Mouse (Mus musculus) liver, adult 2 months (tissue): ENCODE data around the gene 6330409D20Rik. TPM values are rescaled to one million over a fixed set of nuclear protein-coding genes. Genes with fewer than 3 reads are reported as not detected.
A peak's percentile ranks its signal among the peaks of the same experiment; 100 is the strongest.

Source experiments
- DNase-seq: peaks from one replicate; pipeline ENCODE4 v3.0.0-alpha.2; 2011; ENCODE audit warnings: low read depth, low spot score; ENCODE audit errors: extremely low read depth
- H3K27ac ChIP-seq: fragments of 200-500 bp; replicated peaks from 2 replicates; pipeline ENCODE4 v1.5.1; 2012; ENCODE audit warnings: low read depth, mild to moderate bottlenecking, control low read depth, inconsistent platforms, low read length; ENCODE audit not compliant: insufficient read depth
- H3K27me3 ChIP-seq: fragments of 200-500 bp; 2 replicates; pipeline ENCODE4 v1.6.1; 2012; ENCODE audit warnings: mild to moderate bottlenecking, moderate library complexity, low read length, inconsistent platforms; ENCODE audit not compliant: control insufficient read depth, insufficient read depth
- H3K36me3 ChIP-seq: fragments of 200-500 bp; 2 replicates; pipeline ENCODE4 v1.6.1; 2012; ENCODE audit warnings: low read length, inconsistent platforms; ENCODE audit not compliant: control insufficient read depth, insufficient read depth
- H3K4me1 ChIP-seq: fragments of 200-500 bp; 2 replicates; pipeline ENCODE4 v1.6.1; 2011; ENCODE audit warnings: low read length; ENCODE audit not compliant: control insufficient read depth, insufficient read depth
- H3K4me3 ChIP-seq: fragments of 200-500 bp; 2 replicates; pipeline ENCODE4 v1.5.1; 2011; ENCODE audit warnings: low read depth, mild to moderate bottlenecking, control low read depth, low read length, moderate library complexity; ENCODE audit not compliant: insufficient read depth
- H3K79me2 ChIP-seq: fragments of 200-500 bp; 2 replicates; pipeline ENCODE4 v1.6.1; 2012; ENCODE audit warnings: inconsistent platforms, mild to moderate bottlenecking, low read length, moderate library complexity; ENCODE audit not compliant: control insufficient read depth, insufficient read depth
- H3K9ac ChIP-seq: fragments of 200-500 bp; 2 replicates; pipeline ENCODE4 v1.6.1; 2012; ENCODE audit warnings: low read depth, mild to moderate bottlenecking, control low read depth, inconsistent platforms, low read length
- CTCF ChIP-seq: fragments of 200-500 bp; IDR thresholded peaks from 2 replicates; pipeline ENCODE4 v1.5.1; 2011; ENCODE audit warnings: low read depth, low read length, control low read depth
- POLR2A ChIP-seq: fragments of 200-500 bp; IDR thresholded peaks from 2 replicates; pipeline ENCODE4 v1.6.1; 2011; ENCODE audit warnings: low read length, control low read depth; ENCODE audit not compliant: insufficient read depth; ENCODE audit errors: extremely low read depth
- WGBS: fragments of 180-500 bp; shearing (Covaris S2); methylation state at CpG from one replicate; pipeline ENCODE4 v1.1.7; 2018; 5-methylcytosine and 5-hydroxymethylcytosine counted together
- polyA plus RNA-seq: library from polyadenylated mRNA; depleted of rRNA; stranded (reverse); fragments of >200 nt; gene quantifications from 2 replicates; pipeline ENCODE4 v1.2.3, GENCODE M21; 2012
- total RNA-seq: library from RNA; depleted of rRNA; stranded (reverse); fragments of >200 nt; gene quantifications from 2 replicates; pipeline ENCODE4 v1.2.3, GENCODE M21; 2014

6330409D20Rik gene
- total and polyA plus RNA-seq, 2 experiments: not detected

DNA sequence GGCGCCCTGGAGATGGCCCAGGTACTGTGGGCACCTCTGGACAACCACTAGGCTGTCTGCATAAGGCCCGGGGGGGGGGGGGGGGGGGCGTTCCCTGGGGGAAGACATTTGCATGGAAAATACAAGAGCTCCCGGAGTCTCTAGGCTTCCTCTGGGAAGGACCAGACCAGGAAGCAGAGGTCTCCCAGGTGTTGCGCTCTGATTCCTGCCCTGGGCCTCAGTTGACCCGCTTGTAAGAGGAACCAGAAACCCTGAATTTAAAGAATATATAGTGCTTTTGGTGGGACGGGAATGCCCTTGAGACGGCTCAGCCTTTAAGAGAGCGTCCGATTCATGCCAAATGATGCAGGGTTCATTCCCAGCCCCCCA is 10.8 kb upstream of the 6330409D20Rik start:
- no peak for DNase-seq
- TF ChIP-seq CTCF (no peak), POLR2A (no peak)
- Histone ChIP-seq H3K27ac (peak overlapping the region; percentile 73), H3K79me2 (no peaks in the 10 kb centered on the region), H3K36me3 (no peaks in the 10 kb centered on the region), H3K4me3 (peak overlapping the region; percentile 64), H3K9ac (peak overlapping the region; percentile 30), H3K27me3 (no peaks in the 10 kb centered on the region), H3K4me1 (peaks cover 5% of the 10 kb centered on the region)
- 22% methylated on average over 8 of the region's 10 CpGs for WGBS

DNA sequence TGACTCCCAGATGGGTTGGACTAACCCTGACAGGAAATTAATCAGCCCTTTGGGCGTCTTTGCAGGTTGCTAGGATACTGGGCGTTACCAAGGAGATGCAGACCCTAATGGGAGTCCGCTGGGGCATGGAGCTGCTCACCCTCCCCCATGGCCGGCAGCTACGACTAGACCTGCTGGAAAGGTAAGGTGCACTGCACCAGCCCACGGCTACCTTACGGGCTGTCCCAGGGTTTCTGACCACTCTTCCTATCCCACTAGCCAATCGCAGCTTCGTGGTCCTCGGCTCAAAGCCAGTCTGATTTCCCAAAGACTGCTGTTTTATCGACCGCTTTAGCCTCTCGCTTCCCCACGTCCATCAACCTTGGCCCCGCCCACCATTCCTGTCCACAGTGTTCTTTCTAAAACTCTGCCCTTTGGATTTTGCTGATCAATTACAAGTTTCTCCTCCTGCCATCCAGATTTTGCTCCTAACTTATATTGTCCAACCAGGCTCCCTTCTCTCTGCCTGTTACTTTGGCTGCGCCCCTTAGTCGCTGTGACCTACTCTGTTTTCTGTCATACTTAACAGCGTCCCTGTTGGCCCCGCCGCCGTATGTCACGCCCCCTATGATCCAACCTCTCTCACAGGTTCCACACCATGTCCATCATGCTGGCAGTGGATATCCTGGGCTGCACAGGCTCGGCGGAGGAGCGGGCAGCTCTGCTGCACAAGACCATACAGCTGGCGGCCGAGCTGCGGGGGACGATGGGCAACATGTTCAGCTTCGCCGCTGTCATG is 10.3 kb upstream of the 6330409D20Rik start:
- peak overlapping the region; percentile 64 for H3K4me3 ChIP-seq
- TF ChIP-seq POLR2A (0 out of 2 replicates have a peak, but pooled peaks have one; percentile 47), CTCF (0 out of 2 replicates have a peak, but pooled peaks have one; percentile 5)
- H3K36me3 ChIP-seq: no peaks in the 10 kb centered on the region
- 26% methylated on average over 31 of the region's 31 CpGs for WGBS
- peaks cover 5% of the 10 kb centered on the region for H3K4me1 ChIP-seq
- peak overlapping the region; percentile 73 for H3K27ac ChIP-seq
- no peaks in the 10 kb centered on the region for H3K27me3 ChIP-seq
- peak overlapping the region; percentile 30 for H3K9ac ChIP-seq
- DNase-seq: peak; percentile 84
- no peaks in the 10 kb centered on the region for H3K79me2 ChIP-seq

GRCm38 (mm10) chr2:32750199-32750598 is 9.4 kb upstream of the 6330409D20Rik start:
- Histone ChIP-seq H3K27ac (no peak overlapping the region), H3K27me3 (no peaks in the 10 kb centered on the region), H3K9ac (no peak overlapping the region), H3K36me3 (no peaks in the 10 kb centered on the region), H3K79me2 (no peaks in the 10 kb centered on the region), H3K4me3 (no peak overlapping the region), H3K4me1 (peaks cover 5% of the 10 kb centered on the region)
- DNase-seq: no peak
- TF ChIP-seq CTCF (no peak), POLR2A (no peak)
- WGBS: 79% methylated on average over 7 of the region's 7 CpGs

GRCm38 (mm10) chr2:32749082-32749481 is 8.3 kb upstream of the 6330409D20Rik start:
- no peak for TF ChIP-seq CTCF
- no peak for TF ChIP-seq POLR2A
- Histone ChIP-seq H3K9ac (no peak overlapping the region), H3K4me3 (no peak overlapping the region), H3K79me2 (no peaks in the 10 kb centered on the region), H3K4me1 (peaks cover 5% of the 10 kb centered on the region), H3K27me3 (no peaks in the 10 kb centered on the region), H3K27ac (no peak overlapping the region), H3K36me3 (no peaks in the 10 kb centered on the region)
- no peak for DNase-seq
- WGBS: 94% methylated on average over 16 of the region's 16 CpGs

DNA sequence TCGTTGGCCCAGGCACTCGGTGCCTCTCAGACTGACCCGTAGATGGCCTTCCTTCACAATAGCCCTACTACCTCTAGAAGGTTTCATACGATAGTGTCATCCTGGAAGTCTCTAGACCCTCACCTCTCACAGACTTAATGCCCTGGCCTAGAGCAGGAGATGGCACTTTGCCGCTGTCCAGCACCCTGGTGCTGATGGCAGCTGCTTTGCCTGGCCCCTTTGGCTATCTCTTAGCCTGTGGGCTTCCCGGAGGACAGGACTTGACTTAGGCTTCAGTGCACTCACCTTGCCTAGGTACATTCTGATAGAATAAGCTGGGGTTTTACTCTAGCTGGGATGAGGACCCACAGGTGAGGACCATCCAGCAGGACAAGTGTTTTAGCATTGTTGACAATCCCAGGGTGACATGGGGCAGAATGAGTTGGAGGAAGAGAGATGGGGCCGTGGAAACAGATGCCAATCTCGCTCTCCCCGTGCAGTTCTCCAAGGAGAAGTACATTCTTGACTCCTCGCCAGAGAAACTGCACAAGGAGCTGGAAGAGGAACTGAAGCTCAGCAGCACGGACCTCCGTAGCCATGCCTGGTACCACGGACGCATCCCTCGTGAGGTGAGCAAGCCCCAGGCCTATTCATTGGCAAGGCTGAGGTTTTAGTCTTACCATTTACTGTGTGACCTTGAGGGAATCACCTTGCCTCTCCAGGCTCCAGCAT is 3.6 kb upstream of the 6330409D20Rik start:
- no peak for DNase-seq
- H3K9ac ChIP-seq: no peak overlapping the region
- H3K27me3 ChIP-seq: peaks cover 7% of the 10 kb centered on the region
- no peak for TF ChIP-seq CTCF
- no peaks in the 10 kb centered on the region for H3K79me2 ChIP-seq
- WGBS: 77% methylated on average over 15 of the region's 15 CpGs
- no peak overlapping the region for H3K27ac ChIP-seq
- no peaks in the 10 kb centered on the region for H3K36me3 ChIP-seq
- H3K4me1 ChIP-seq: no peaks in the 10 kb centered on the region
- no peak overlapping the region for H3K4me3 ChIP-seq

- 38% methylated on average over 18 of the region's 18 CpGs for WGBS
- no peak for TF ChIP-seq POLR2A
- no peak for TF ChIP-seq CTCF
- H3K36me3 ChIP-seq: no peaks in the 10 kb centered on the region
- H3K4me3 ChIP-seq: no peak overlapping the region
- H3K27me3 ChIP-seq: peaks cover 7% of the 10 kb centered on the region
- H3K9ac ChIP-seq: no peak overlapping the region
- no peak for DNase-seq
- no peak overlapping the region for H3K27ac ChIP-seq
- no peaks in the 10 kb centered on the region for H3K79me2 ChIP-seq
- no peaks in the 10 kb centered on the region for H3K4me1 ChIP-seq
Observed at GRCm38 (mm10) chr2:32742173-32742531, 1.3 kb upstream of the 6330409D20Rik start.
